Mouse (Mus musculus): ENCODE data around the gene Aoc1. TPM values are rescaled to one million over a fixed set of nuclear protein-coding genes. Genes with fewer than 3 reads are reported as not detected.

Gene Aoc1
- total and polyA plus RNA-seq, 3 experiments, result 0.19 to 0.21 TPM; not detected in 1

GRCm38 (mm10) chr6:48951630-48952029 lies 78.9 kb downstream of the Aoc1 start:
- H3K4me1 ChIP-seq (ENCODE audit: control insufficient read depth in 1 of 2, insufficient read depth in 2 of 2), result peaks cover 0 to 17% of the 10 kb centered on the region in 2 experiments; a peak in 2 of 4 replicates
- no peak for DNase-seq (ENCODE audit: extremely low read depth)
- H3K4me3 ChIP-seq (replicated peaks in 1 of 3; ENCODE audit: low read depth in 2 of 3, low read length in 2 of 3, poor library complexity in 1 of 3), result no peak overlapping the region
- H3K27ac ChIP-seq (ENCODE audit: insufficient read depth, low read depth), result no peak overlapping the region
- dilution Hi-C loops (cut with MboI; ENCODE audit: extremely low pct_ligation_motif_present, extremely low pct_unique_long_range_greater_than_20kb, low sequenced_read_pairs), result no loop called here
- H3K36me3 ChIP-seq (replicated peaks in 1 of 2; ENCODE audit: control insufficient read depth in 1 of 2, insufficient read depth in 1 of 2, low read length in 1 of 2), result no peaks in the 10 kb centered on the region
- H3K4me2 ChIP-seq (ENCODE audit: insufficient read depth, low read depth, poor library complexity, severe bottlenecking), result no peak overlapping the region
- TF ChIP-seq NRF1 (IDR thresholded peaks at IDR 0.05; ENCODE audit: low read depth, low read length) (no peak), TBP (conservative IDR thresholded peaks at IDR 0.05; ENCODE audit: low read depth, low read length) (no peak), UBTF (IDR thresholded peaks at IDR 0.05; ENCODE audit: low read depth, low read length) (no peak), ZKSCAN1 (IDR thresholded peaks at IDR 0.05; ENCODE audit: borderline replicate concordance, low read depth, low read length) (no peak), MAFK (IDR thresholded peaks at IDR 0.05; ENCODE audit: insufficient replicate concordance, low read length) (no peak), PAX5 (IDR thresholded peaks at IDR 0.05; ENCODE audit: low read length) (no peak), KAT2A (IDR thresholded peaks at IDR 0.05; ENCODE audit: insufficient replicate concordance, low read length) (no peak), CHD1 (IDR thresholded peaks at IDR 0.05; ENCODE audit: low read depth, low read length) (no peak), ZC3H11A (IDR thresholded peaks at IDR 0.05; ENCODE audit: low read depth, low read length) (no peak), SIN3A (IDR thresholded peaks at IDR 0.05; ENCODE audit: low read length) (no peak), ETS1 (conservative IDR thresholded peaks at IDR 0.05; ENCODE audit: low read depth, low read length) (no peak), USF1 (IDR thresholded peaks at IDR 0.05; ENCODE audit: low read depth, low read length) (no peak), ELF1 (IDR thresholded peaks at IDR 0.05; ENCODE audit: low read depth, low read length) (no peak), RAD21 (IDR thresholded peaks at IDR 0.05; ENCODE audit: low read depth, low read length) (no peak), USF2 (conservative IDR thresholded peaks at IDR 0.05; ENCODE audit: low read depth, low read length) (no peak), ZMIZ1 (IDR thresholded peaks at IDR 0.05; ENCODE audit: low read depth, low read length) (no peak), BHLHE40 (IDR thresholded peaks at IDR 0.05; ENCODE audit: low read depth, low read length) (no peak)
- H3K27me3 ChIP-seq (replicated peaks), result no peaks in the 10 kb centered on the region
- H3K79me2 ChIP-seq (replicated peaks; ENCODE audit: control insufficient read depth, extremely low read depth, insufficient read depth, poor library complexity, severe bottlenecking), result no peaks in the 10 kb centered on the region
- no peak overlapping the region for H3K9ac ChIP-seq (ENCODE audit: insufficient read depth, low read depth)
- in situ Hi-C loops (cut with MboI; ENCODE audit: low pct_ligation_motif_present, low pct_unique_long_range_greater_than_20kb, low sequenced_read_pairs), result loop anchor here (10.0 to 25.0 kb wide), 2 partner anchors 87 to 314 kb away; partner anchors contain the start of genes AI854703 and Gimap8
- H3K9me3 ChIP-seq (replicated peaks; ENCODE audit: low read length), result no peaks in the 10 kb centered on the region

- Histone ChIP-seq H3K4me1 (ENCODE audit: control insufficient read depth in 1 of 2, insufficient read depth in 2 of 2) (peaks cover 0 to 17% of the 10 kb centered on the region in 2 experiments; a peak in 2 of 4 replicates), H3K9ac (ENCODE audit: insufficient read depth, low read depth) (no peak overlapping the region), H3K79me2 (replicated peaks; ENCODE audit: control insufficient read depth, extremely low read depth, insufficient read depth, poor library complexity, severe bottlenecking) (no peaks in the 10 kb centered on the region), H3K27ac (ENCODE audit: insufficient read depth, low read depth) (no peak overlapping the region), H3K9me3 (replicated peaks; ENCODE audit: low read length) (no peaks in the 10 kb centered on the region), H3K4me2 (ENCODE audit: insufficient read depth, low read depth, poor library complexity, severe bottlenecking) (no peak overlapping the region), H3K36me3 (replicated peaks in 1 of 2; ENCODE audit: control insufficient read depth in 1 of 2, insufficient read depth in 1 of 2, low read length in 1 of 2) (no peaks in the 10 kb centered on the region), H3K27me3 (replicated peaks) (peaks cover 2% of the 10 kb centered on the region), H3K4me3 (replicated peaks in 1 of 3; ENCODE audit: low read depth in 2 of 3, low read length in 2 of 3, poor library complexity in 1 of 3) (no peak overlapping the region)
- TF ChIP-seq BHLHE40 (IDR thresholded peaks at IDR 0.05; ENCODE audit: low read depth, low read length) (no peak), MYC (IDR thresholded peaks at IDR 0.05; ENCODE audit: low read depth, low read length) (no peak), TBP (conservative IDR thresholded peaks at IDR 0.05; ENCODE audit: low read depth, low read length) (no peak), CHD1 (IDR thresholded peaks at IDR 0.05; ENCODE audit: low read depth, low read length) (no peak), KAT2A (IDR thresholded peaks at IDR 0.05; ENCODE audit: insufficient replicate concordance, low read length) (no peak), MAFK (IDR thresholded peaks at IDR 0.05; ENCODE audit: insufficient replicate concordance, low read length) (no peak), ZMIZ1 (IDR thresholded peaks at IDR 0.05; ENCODE audit: low read depth, low read length) (no peak), ELF1 (IDR thresholded peaks at IDR 0.05; ENCODE audit: low read depth, low read length) (no peak), POLR2A (IDR thresholded peaks at IDR 0.05; ENCODE audit: low read depth, low read length) (no peak), ZKSCAN1 (IDR thresholded peaks at IDR 0.05; ENCODE audit: borderline replicate concordance, low read depth, low read length) (no peak), MEF2A (IDR thresholded peaks at IDR 0.05; ENCODE audit: borderline replicate concordance, low read depth, low read length) (no peak), RCOR1 (conservative IDR thresholded peaks at IDR 0.05; ENCODE audit: low read depth, low read length) (no peak), ZNF384 (IDR thresholded peaks at IDR 0.05; ENCODE audit: low read depth, low read length) (no peak), TCF12 (IDR thresholded peaks at IDR 0.05; ENCODE audit: low read depth, low read length) (no peak), USF1 (IDR thresholded peaks at IDR 0.05; ENCODE audit: low read depth, low read length) (no peak), SMC3 (IDR thresholded peaks at IDR 0.05; ENCODE audit: low read depth, low read length) (no peak), UBTF (IDR thresholded peaks at IDR 0.05; ENCODE audit: low read depth, low read length) (no peak)
- DNase-seq (ENCODE audit: extremely low read depth), result no peak
- dilution Hi-C loops (cut with MboI; ENCODE audit: extremely low pct_ligation_motif_present, extremely low pct_unique_long_range_greater_than_20kb, low sequenced_read_pairs), result no loop called here
- in situ Hi-C loops (cut with MboI; ENCODE audit: low pct_ligation_motif_present, low pct_unique_long_range_greater_than_20kb, low sequenced_read_pairs), result loop anchor here (10.0 to 25.0 kb wide), 2 partner anchors 88 to 316 kb away; partner anchors contain the start of genes AI854703 and Gimap8
Observed at GRCm38 (mm10) chr6:48953220-48953619, 80.5 kb downstream of the Aoc1 start.

All from CH12.LX (cell line).